Mouse (Mus musculus): ENCODE measurements around the gene Prex1. TPM values are rescaled to one million over a fixed set of nuclear protein-coding genes. Genes with fewer than 3 reads are reported as not detected.

The Prex1 gene
- polyA plus RNA-seq, 1 experiment from 2014 or later = 16.1 TPM

- Histone ChIP-seq H3K9ac (ENCODE audit: low read depth, low read length) (no peak overlapping the region), H3K27me3 (ENCODE audit: control insufficient read depth, insufficient read depth, low read depth, low read length) (no peaks in the 10 kb centered on the region), H3K36me3 (ENCODE audit: control insufficient read depth, insufficient read depth) (peaks cover 5% of the 10 kb centered on the region), H3K9me3 (replicated peaks; ENCODE audit: control insufficient read depth, low read length) (no peaks in the 10 kb centered on the region), H3K4me3 (ENCODE audit: low read depth, low read length) (no peak overlapping the region), H3K4me2 (ENCODE audit: low read depth, low read length) (no peak overlapping the region), H3K4me1 (ENCODE audit: control insufficient read depth, low read depth, low read length) (no peaks in the 10 kb centered on the region), H3K27ac (ENCODE audit: low read length) (no peak overlapping the region)
- ATAC-seq (ENCODE audit: low read depth) = no peak
- 72% methylated on average over 8 of the region's 8 CpGs for WGBS (ENCODE audit: insufficient replicate concordance)
These were observed 105.1 kb downstream of the Prex1 start for GRCm38 (mm10) chr2:166608509-166608908.

GRCm38 (mm10) chr2:166606481-166607245 is 107.0 kb downstream of the Prex1 start:
- Histone ChIP-seq H3K36me3 (ENCODE audit: control insufficient read depth, insufficient read depth) (no peaks in the 10 kb centered on the region), H3K27ac (ENCODE audit: low read length) (no peak overlapping the region), H3K27me3 (ENCODE audit: control insufficient read depth, insufficient read depth, low read depth, low read length) (no peaks in the 10 kb centered on the region), H3K9me3 (replicated peaks; ENCODE audit: control insufficient read depth, low read length) (no peaks in the 10 kb centered on the region), H3K4me2 (ENCODE audit: low read depth, low read length) (no peak overlapping the region), H3K4me1 (ENCODE audit: control insufficient read depth, low read depth, low read length) (no peaks in the 10 kb centered on the region), H3K9ac (ENCODE audit: low read depth, low read length) (no peak overlapping the region), H3K4me3 (ENCODE audit: low read depth, low read length) (no peak overlapping the region)
- ATAC-seq (ENCODE audit: low read depth) = no peak
- WGBS (ENCODE audit: insufficient replicate concordance) = 76% methylated on average over 17 of the region's 17 CpGs

DNA sequence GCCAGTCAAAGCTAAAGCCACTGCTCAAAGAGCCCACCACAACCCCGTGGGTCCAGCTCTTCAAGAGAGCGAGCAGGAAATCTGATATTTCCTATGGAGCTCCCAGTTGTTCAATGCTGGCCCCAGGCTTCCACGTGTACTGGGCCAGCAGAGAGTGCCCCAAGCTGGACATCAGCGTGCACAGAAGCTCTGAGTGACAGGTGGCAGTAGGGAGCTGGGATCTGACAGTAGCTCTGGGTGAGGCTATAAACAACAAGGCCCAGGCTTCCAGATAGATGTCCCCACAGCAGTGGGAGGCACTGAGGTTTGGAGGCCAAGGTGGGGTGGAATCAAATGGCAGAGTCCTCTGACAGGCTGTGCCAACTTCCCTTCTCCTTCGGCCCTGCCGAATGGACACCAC is 107.6 kb downstream of the Prex1 start:
- H3K4me1 ChIP-seq (ENCODE audit: control insufficient read depth, low read depth, low read length) = no peaks in the 10 kb centered on the region
- H3K4me3 ChIP-seq (ENCODE audit: low read depth, low read length) = no peak overlapping the region
- H3K27ac ChIP-seq (ENCODE audit: low read length) = no peak overlapping the region
- no peaks in the 10 kb centered on the region for H3K36me3 ChIP-seq (ENCODE audit: control insufficient read depth, insufficient read depth)
- no peak overlapping the region for H3K4me2 ChIP-seq (ENCODE audit: low read depth, low read length)
- 57% methylated on average over 6 of the region's 6 CpGs for WGBS (ENCODE audit: insufficient replicate concordance)
- no peak for ATAC-seq (ENCODE audit: low read depth)
- H3K9ac ChIP-seq (ENCODE audit: low read depth, low read length) = no peak overlapping the region
- no peaks in the 10 kb centered on the region for H3K9me3 ChIP-seq (replicated peaks; ENCODE audit: control insufficient read depth, low read length)
- H3K27me3 ChIP-seq (ENCODE audit: control insufficient read depth, insufficient read depth, low read depth, low read length) = no peaks in the 10 kb centered on the region

DNA sequence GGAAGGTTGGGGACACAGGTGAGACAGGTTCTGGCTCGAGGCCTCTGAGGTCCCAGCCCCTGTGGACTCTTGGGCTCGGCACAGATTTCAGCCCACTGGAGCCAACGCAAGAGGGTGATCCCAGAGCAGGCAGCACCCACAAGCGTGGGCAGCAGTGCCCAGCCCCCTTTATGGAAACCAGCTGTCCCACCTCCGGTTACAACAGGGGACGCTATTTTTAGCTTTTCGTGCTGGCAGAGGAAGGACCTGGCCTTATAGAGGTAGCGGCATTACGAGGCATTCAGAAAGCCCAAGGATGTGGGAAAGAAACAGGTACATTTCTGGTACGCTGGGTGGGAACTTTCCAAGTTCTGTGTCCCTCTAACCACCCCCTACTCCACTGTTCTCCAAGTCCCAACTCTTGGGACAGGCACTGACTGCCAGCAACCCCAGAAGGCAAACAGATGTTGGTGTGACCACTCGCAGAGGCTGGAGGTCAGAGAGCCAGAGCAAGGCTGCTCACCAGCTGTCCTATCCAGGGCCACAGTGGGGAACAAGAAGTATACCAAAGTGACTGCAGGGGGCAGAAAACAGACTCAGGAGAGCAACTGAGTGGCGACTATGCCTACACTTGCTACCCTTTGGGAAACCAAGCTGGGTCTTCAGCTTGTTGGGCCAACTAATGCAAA is 108.3 kb downstream of the Prex1 start:
- Histone ChIP-seq H3K9ac (ENCODE audit: low read depth, low read length) (no peak overlapping the region), H3K27ac (ENCODE audit: low read length) (no peak overlapping the region), H3K4me3 (ENCODE audit: low read depth, low read length) (no peak overlapping the region), H3K36me3 (ENCODE audit: control insufficient read depth, insufficient read depth) (no peaks in the 10 kb centered on the region), H3K4me1 (ENCODE audit: control insufficient read depth, low read depth, low read length) (no peaks in the 10 kb centered on the region), H3K27me3 (ENCODE audit: control insufficient read depth, insufficient read depth, low read depth, low read length) (no peaks in the 10 kb centered on the region), H3K4me2 (ENCODE audit: low read depth, low read length) (no peak overlapping the region), H3K9me3 (replicated peaks; ENCODE audit: control insufficient read depth, low read length) (no peaks in the 10 kb centered on the region)
- no peak for ATAC-seq (ENCODE audit: low read depth)
- WGBS (ENCODE audit: insufficient replicate concordance) = 73% methylated on average over 12 of the region's 12 CpGs

GRCm38 (mm10) chr2:166602948-166603347 is 110.7 kb downstream of the Prex1 start:
- H3K9me3 ChIP-seq (replicated peaks; ENCODE audit: control insufficient read depth, low read length) = no peaks in the 10 kb centered on the region
- no peaks in the 10 kb centered on the region for H3K27me3 ChIP-seq (ENCODE audit: control insufficient read depth, insufficient read depth, low read depth, low read length)
- no peaks in the 10 kb centered on the region for H3K4me1 ChIP-seq (ENCODE audit: control insufficient read depth, low read depth, low read length)
- no peak overlapping the region for H3K27ac ChIP-seq (ENCODE audit: low read length)
- H3K36me3 ChIP-seq (ENCODE audit: control insufficient read depth, insufficient read depth) = no peaks in the 10 kb centered on the region
- WGBS (ENCODE audit: insufficient replicate concordance) = 81% methylated on average over 3 of the region's 3 CpGs
- H3K4me2 ChIP-seq (ENCODE audit: low read depth, low read length) = no peak overlapping the region
- no peak overlapping the region for H3K9ac ChIP-seq (ENCODE audit: low read depth, low read length)
- ATAC-seq (ENCODE audit: low read depth) = no peak
- no peak overlapping the region for H3K4me3 ChIP-seq (ENCODE audit: low read depth, low read length)

DNA sequence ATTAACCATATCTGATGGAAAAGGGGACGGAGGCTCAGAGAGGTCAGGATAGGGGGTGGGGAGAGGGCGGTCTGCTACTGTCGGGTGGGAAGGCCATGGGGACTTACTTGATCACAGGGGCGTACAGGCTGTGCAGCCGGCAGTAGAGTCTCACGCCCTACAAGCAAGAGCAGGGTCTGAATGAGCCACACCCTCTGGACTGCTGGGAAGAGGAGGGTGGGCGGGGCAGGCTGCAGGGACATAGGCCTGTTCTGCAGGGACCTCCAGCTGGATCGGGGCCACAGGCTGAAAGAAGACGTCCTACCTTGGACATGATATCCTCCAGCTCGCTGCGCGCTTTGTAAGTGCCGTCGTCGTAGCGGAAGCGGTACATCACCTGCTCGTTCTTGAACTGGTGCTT is 112.2 kb downstream of the Prex1 start:
- Histone ChIP-seq H3K4me2 (ENCODE audit: low read depth, low read length) (no peak overlapping the region), H3K4me3 (ENCODE audit: low read depth, low read length) (no peak overlapping the region), H3K27ac (ENCODE audit: low read length) (no peak overlapping the region), H3K9me3 (replicated peaks; ENCODE audit: control insufficient read depth, low read length) (no peaks in the 10 kb centered on the region), H3K9ac (ENCODE audit: low read depth, low read length) (no peak overlapping the region), H3K36me3 (ENCODE audit: control insufficient read depth, insufficient read depth) (no peaks in the 10 kb centered on the region), H3K4me1 (ENCODE audit: control insufficient read depth, low read depth, low read length) (no peaks in the 10 kb centered on the region), H3K27me3 (ENCODE audit: control insufficient read depth, insufficient read depth, low read depth, low read length) (no peaks in the 10 kb centered on the region)
- no peak for ATAC-seq (ENCODE audit: low read depth)
- 81% methylated on average over 18 of the region's 18 CpGs for WGBS (ENCODE audit: insufficient replicate concordance)

DNA sequence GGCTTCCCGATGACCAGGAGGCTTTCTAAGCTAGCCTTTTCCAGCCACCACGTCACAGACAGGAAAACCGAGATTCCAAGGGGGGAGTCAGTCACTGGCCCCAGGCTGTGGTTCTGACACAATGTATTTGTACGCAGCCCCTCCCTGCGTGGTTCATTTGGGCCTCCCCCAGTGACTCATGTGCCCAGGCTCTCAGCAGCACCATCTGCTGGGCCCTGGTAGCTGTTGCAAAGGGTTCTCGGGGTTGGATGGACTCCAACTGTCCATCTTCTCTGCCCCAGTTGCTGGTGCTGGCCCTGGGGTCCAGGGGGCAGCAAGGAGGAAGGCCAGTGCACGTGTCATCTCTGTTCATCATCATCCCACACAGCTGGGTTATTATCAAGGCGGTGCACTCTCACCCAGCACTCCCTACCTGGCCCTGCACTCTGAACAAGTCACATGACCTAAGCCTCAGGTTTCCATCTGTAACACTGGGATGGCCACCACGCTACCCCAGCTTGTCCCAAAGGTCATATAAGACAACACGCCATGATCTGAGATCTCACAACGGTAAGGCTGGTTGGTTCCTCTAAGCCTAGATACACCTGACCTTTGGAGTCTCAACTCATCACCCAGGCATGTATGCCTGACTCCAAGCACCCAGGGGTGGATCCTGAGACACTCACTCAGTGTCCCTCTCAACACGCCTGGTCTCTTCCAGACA is 115.0 kb downstream of the Prex1 start:
- Histone ChIP-seq H3K27me3 (ENCODE audit: control insufficient read depth, insufficient read depth, low read depth, low read length) (no peaks in the 10 kb centered on the region), H3K9ac (ENCODE audit: low read depth, low read length) (no peak overlapping the region), H3K4me1 (ENCODE audit: control insufficient read depth, low read depth, low read length) (no peaks in the 10 kb centered on the region), H3K4me3 (ENCODE audit: low read depth, low read length) (no peak overlapping the region), H3K27ac (ENCODE audit: low read length) (no peak overlapping the region), H3K36me3 (ENCODE audit: control insufficient read depth, insufficient read depth) (no peaks in the 10 kb centered on the region), H3K9me3 (replicated peaks; ENCODE audit: control insufficient read depth, low read length) (no peaks in the 10 kb centered on the region), H3K4me2 (ENCODE audit: low read depth, low read length) (no peak overlapping the region)
- WGBS (ENCODE audit: insufficient replicate concordance) = 80% methylated on average over 12 of the region's 12 CpGs
- no peak for ATAC-seq (ENCODE audit: low read depth)

DNA sequence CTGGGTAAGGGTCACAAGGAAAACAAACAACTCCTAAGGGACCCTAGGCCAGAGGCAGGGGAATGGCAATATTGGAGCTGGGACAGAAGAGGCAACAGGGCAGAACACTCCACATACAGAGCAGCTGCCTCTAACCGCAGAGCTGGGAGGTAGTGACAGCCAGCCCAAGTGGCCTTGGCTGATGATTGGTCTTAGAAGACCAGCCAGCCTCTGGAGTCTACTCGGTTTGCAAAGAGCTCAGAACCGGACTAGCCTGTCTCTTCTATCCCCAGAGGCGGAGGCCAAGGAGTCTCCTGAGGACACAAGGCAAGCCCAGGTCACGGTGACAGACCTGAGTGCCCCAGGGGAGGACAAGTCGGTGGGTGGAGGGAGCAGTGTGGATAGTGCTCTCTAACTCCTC is 115.9 kb downstream of the Prex1 start:
- Histone ChIP-seq H3K4me2 (ENCODE audit: low read depth, low read length) (no peak overlapping the region), H3K36me3 (ENCODE audit: control insufficient read depth, insufficient read depth) (peaks cover 2% of the 10 kb centered on the region; the same call in 1 of the 2 replicates), H3K9ac (ENCODE audit: low read depth, low read length) (no peak overlapping the region), H3K4me3 (ENCODE audit: low read depth, low read length) (no peak overlapping the region), H3K27ac (ENCODE audit: low read length) (no peak overlapping the region), H3K4me1 (ENCODE audit: control insufficient read depth, low read depth, low read length) (no peaks in the 10 kb centered on the region), H3K27me3 (ENCODE audit: control insufficient read depth, insufficient read depth, low read depth, low read length) (no peaks in the 10 kb centered on the region), H3K9me3 (replicated peaks; ENCODE audit: control insufficient read depth, low read length) (no peaks in the 10 kb centered on the region)
- WGBS (ENCODE audit: insufficient replicate concordance) = 78% methylated on average over 6 of the region's 6 CpGs
- no peak for ATAC-seq (ENCODE audit: low read depth)

Data from liver, embryonic 16.5 days (tissue).